Mouse (Mus musculus) kidney, adult 9 months (tissue): ENCODE results near the gene Map1lc3a.

Experiments used
- DNase-seq: peaks from one replicate; pipeline ENCODE4 v3.0.0; 2022

The Map1lc3a gene

GRCm38 (mm10) chr2:155287456-155288250, 11.6 kb downstream of the Map1lc3a start:
- DNase-seq: no peak

GRCm38 (mm10) chr2:155290066-155290465, 14.0 kb downstream of the Map1lc3a start:
- DNase-seq: no peak

- DNase-seq: no peak
Observed at GRCm38 (mm10) chr2:155293382-155293781, 17.3 kb downstream of the Map1lc3a start.

GRCm38 (mm10) chr2:155293946-155294345, 17.8 kb downstream of the Map1lc3a start:
- no peak for DNase-seq

- no peak for DNase-seq
Observed at GRCm38 (mm10) chr2:155295453-155295852, 19.4 kb downstream of the Map1lc3a start.

- DNase-seq: no peak
Observed at GRCm38 (mm10) chr2:155299563-155299962, 23.5 kb downstream of the Map1lc3a start.

GRCm38 (mm10) chr2:155308936-155309592, 33.0 kb downstream of the Map1lc3a start:
- DNase-seq: peak; percentile 54

- no peak for DNase-seq
Observed at GRCm38 (mm10) chr2:155313671-155314070, 37.6 kb downstream of the Map1lc3a start.

GRCm38 (mm10) chr2:155318618-155319017, 42.5 kb downstream of the Map1lc3a start:
- no peak for DNase-seq

GRCm38 (mm10) chr2:155320596-155320995, 44.5 kb downstream of the Map1lc3a start:
- peak; percentile 11 for DNase-seq

- no peak for DNase-seq
Observed at GRCm38 (mm10) chr2:155326001-155326400, 49.9 kb downstream of the Map1lc3a start.
